Mouse (Mus musculus): ENCODE data around the gene Gcnt1.

Gene Gcnt1

DNA sequence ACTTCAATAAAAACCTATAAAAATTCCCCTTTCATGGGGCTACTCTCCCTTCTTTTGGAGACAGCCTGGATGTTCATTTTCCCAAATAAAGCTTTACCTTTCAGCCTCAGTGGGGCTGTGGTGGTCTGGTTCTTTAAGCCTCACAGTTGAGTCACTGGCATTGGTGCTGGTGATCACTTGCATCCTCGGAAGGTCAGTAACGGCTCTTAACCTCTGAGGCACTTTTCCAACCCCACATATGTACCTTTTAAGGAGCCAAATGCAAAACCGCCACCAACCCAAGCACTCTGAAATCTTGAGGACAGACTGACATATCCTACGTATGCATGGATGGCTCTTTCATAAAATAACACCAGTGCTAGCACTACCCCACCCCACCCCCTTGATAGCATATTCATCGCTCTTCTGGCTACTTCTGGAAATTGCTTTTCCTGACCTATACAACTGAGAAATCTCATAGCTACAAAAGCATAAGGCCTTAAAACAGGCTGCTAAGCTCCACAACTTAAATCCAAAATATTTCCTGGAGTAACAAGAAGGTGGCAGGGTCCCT is 48.9 kb downstream of the Gcnt1 start:
- peak; percentile 20 for DNase-seq (ENCODE audit: low spot score)

GRCm38 (mm10) chr19:17323006-17323688 is 49.5 kb downstream of the Gcnt1 start:
- DNase-seq (ENCODE audit: low spot score) = peak; percentile 52

- no peak for DNase-seq (ENCODE audit: low spot score)
These were observed 52.9 kb downstream of the Gcnt1 start for GRCm38 (mm10) chr19:17319770-17320169.

DNA sequence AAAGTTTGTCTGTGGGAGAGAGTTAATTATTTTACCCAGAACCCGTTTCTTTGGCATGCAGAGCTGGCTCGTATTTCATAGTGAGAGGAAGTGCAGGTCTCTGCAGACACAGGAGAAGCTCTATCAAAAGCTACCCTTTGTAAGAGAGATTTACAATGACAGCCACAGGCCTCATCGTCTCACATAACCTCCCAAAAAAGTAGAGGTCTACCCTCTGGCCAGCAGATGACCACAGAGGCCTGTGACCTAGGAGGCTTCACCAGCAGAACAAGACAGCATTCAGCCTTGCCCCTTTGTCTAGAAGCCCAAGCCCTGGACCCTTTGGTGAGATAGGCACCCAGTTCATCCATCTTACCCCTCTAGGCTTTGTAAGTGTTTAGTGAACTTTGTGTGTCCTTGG is 53.9 kb downstream of the Gcnt1 start:
- no peak for DNase-seq (ENCODE audit: low spot score)

DNA sequence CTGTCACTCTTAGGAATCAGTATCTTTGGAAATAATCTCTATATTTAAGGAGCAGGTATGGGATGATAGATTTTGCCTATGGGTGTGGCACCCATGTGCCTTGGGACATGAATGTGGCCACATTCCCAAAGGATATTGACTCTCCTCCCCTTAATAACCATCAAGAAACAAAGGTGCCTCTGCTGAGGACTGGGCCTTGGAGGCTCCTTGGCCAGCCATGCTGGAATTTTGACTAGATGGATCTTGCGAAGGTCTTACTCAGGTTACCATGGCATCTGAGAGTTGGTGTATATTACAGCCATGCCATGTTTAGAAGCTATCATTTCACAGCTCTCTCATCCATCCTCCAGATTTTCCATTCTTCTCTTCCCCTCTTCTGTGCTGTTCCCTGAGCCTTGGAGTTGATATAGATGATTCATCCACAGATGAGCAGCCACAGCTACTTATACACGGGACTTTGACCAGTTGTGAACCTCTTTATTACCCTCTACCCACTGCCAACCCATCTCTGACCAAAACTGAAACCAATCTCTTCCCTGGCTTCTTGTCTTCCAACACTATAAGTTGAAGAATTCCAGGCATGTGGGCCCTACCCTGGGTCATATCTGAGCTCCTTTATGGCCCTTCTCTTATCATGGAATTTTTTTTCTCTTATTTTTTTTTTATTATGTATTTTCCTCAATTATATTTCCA is 56.2 kb downstream of the Gcnt1 start:
- no peak for DNase-seq (ENCODE audit: low spot score)

DNA sequence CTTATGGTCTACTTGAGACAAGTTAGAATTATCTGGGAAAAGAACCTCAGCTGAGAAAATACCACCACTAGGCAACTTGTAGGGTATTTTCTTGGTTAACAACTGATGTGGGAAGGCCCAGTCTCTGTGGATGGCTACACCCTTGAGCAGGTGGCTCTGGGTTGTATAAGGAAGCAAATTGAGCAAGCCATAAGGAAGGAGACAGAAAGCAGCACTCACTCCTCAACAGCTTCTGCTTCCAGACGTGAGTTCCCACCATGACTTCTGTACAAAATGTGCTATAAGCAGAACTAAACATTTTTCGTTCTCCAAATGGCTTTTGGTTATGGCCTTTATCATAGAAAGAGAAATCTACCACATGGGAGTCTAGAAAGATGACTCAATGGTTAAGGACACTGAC is 58.2 kb downstream of the Gcnt1 start:
- no peak for DNase-seq (ENCODE audit: low spot score)

DNA sequence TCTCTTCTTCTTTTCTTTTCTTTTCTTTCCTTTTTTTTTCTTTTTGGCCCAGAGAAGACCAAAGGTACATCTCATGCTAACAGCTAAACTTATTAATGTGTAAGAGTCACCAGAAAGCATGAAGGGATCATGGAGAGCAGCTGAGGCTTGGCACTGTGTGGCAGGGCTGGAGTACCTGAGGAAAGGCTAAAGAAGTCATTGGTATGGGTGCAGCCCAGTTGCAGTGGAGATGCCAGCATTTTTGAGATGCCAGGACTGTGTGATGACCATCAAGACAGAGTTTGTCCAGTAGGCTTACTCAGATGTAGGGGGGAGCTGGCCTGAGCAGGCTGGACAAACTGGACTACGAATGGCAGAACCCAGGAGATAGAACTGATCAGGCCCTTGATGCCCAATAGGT is 58.9 kb downstream of the Gcnt1 start:
- DNase-seq (ENCODE audit: low spot score) = no peak

DNA sequence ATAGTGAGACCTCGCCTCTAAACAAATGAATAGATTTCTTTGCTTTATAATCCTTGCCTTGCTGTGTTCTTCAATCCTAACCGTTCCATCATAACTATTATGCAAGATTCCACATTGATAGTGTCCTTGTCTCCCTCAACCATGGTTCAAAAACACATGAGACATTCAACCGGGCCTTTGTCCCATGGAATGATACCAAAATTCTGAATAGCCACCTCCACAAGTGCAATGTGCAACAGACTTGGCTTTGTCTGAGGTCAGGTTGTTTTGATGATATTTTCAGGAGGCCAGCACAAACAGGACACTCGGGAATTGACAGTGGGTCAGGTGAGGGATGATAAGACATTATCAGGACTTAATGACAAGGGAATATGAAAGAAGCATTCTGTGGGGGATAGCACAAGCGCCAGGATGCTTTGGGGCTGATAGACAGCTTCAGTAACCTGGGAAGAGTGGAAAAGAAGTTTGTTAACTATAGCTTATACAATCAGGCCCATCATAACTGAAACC is 59.9 kb downstream of the Gcnt1 start:
- no peak for DNase-seq (ENCODE audit: low spot score)

DNA sequence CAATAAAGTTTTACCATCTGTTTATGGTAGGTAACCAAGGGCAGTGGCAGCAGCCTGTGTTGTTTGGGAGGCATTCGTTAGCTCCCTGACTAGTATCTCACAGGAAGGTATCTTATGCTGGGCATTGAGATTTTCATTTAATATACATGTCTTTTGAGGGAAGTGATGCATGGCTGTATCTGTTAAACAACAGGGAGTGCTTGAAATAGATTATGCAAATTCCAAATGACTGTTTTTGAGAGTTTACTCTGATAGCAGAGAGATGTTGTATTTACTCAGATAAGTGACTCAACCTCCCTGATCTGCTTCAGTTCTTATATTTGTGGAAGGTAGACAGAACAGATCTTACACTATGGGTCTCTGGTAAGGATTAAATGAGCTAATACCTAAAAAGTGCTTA is 61.1 kb downstream of the Gcnt1 start:
- no peak for DNase-seq (ENCODE audit: low spot score)

DNA sequence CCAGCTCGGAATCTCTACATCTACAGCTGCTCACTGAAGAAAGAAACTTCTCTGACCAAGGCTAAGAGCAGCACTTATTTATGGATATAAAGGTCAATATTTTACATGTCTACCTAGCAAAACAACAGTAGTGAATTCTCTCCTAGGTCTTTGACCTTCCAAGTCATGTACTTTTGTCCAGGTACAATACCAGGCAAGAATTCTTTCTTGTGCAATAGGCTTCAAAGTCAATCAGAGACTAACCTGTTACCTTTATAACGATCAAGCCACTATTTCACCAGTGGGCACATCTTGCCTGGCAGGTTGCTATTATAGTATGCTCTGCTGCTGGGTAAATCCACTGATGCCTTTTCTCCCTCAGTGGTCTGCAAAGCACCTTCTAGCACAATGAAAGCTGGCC is 61.6 kb downstream of the Gcnt1 start:
- DNase-seq (ENCODE audit: low spot score) = no peak

DNA sequence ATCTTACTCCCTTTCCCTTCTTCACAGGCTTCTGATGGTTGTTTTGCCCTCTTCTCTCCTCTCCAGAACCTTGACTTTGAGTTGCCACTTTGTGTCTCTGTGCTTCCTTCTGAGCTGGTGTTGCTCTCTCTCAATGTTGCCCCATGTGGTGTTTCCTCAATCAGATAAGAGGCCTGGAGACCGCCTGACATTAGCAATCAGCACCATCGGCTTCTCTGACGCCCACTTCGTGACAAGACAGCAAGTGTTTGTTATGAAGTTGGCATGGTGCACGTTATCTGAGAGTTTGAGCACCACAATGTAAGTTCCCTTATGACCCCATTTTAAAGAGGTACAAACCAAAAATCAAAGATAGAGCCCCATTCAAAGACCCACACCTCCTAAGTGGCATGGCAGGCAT is 76.6 kb downstream of the Gcnt1 start:
- DNase-seq (ENCODE audit: low spot score) = no peak

DNA sequence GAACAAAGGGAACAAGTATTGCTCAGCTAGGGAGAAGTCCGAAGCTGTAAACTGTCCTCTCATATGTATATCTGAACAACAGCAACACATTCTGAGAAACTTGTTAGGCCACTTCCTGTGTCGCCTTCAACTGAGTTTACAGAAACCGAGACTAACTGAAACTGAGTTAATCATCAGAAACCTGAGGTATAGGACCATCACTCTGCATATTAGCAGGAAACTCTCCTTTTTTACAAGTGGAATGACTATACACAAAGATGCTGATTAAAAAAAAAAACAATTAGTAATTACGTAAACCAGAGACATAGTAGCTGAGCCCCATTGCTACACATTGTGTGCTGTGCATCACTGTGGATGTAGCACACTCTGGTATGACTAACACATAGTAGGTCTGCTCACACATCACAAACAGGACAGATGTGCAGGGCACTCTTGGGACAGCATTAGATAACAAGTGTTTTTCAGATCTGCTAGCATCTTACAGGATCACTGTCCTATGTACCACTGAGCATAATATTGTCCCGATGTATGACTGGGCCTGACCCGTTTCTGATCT is 77.4 kb downstream of the Gcnt1 start:
- DNase-seq (ENCODE audit: low spot score) = no peak

DNA sequence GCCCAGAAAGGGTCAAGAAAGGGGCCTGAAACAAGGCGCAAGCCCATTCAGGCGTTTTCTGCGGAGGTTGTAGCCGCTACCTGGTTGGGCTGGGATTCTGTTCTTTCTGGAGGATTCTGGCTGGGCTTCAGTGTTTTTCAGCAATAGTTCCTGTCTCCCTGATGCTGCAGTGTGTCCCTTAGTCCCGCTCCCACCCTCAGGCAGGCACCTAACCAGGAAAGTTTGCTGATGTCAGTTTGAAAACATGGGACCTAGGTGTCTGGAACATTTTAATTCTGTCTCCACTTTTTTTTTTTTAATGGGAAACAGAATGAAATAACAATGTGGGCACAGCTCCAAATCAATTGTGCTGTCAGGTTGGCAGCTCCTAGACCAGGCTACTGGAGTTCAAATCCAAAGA is 78.5 kb downstream of the Gcnt1 start:
- DNase-seq (ENCODE audit: low spot score) = no peak

GRCm38 (mm10) chr19:17289526-17289925 is 83.1 kb downstream of the Gcnt1 start:
- no peak for DNase-seq (ENCODE audit: low spot score)

DNA sequence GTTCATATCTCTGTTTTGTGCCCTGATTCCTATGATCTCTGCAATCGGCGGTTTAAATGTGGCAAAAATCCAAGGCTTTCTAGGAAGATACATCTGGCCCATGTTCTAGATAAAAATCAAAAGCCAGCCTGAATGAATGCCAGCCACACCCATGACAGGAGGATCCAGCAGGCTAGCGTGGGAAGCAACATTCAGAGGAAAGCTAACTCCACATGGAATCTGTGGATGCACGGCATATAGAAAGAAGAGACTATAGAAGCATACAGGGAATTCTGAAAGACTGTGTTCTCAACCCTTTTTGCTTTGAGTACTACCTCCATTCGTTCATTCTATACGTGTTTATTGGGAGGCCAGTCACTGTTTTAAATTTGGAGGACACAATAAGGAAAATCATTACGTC is 86.6 kb downstream of the Gcnt1 start:
- DNase-seq (ENCODE audit: low spot score) = no peak

DNA sequence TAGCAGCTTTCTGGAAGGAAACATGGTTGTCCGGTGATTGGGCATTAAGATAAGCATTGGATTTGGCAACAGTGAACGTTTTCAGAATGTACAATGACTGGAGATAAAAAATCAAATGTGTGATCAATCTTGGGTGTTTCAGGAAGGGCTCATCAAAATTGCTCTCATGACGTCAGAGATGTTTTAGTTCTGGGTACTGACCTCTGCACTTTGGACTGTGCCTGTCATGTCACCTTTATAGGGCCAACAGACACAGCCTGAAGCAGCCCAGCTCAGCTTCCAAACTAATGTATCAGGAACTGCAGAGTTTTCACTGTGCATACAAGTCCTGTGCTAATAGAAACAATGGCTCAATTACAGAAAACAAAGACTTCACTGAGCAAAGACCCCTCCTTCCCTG is 89.3 kb downstream of the Gcnt1 start:
- DNase-seq (ENCODE audit: low spot score) = no peak

- no peak for DNase-seq (ENCODE audit: low spot score)
These were observed 94.1 kb downstream of the Gcnt1 start for GRCm38 (mm10) chr19:17278381-17279051.
